Mouse (Mus musculus) cortical plate, adult 2 months (tissue): ENCODE measurements around the gene B4galt5. TPM values are rescaled to one million over a fixed set of nuclear protein-coding genes. Genes with fewer than 3 reads are reported as not detected.

Source experiments
- H3K27ac ChIP-seq: fragments of 200-500 bp; 2 replicates; pipeline ENCODE4 v1.5.1; 2012; ENCODE audit warnings: low read length, control low read depth, inconsistent platforms; ENCODE audit not compliant: insufficient read depth
- H3K4me1 ChIP-seq: fragments of 200-500 bp; 2 replicates; pipeline ENCODE4 v1.6.1; 2011; ENCODE audit warnings: low read length; ENCODE audit not compliant: control insufficient read depth, insufficient read depth
- H3K4me3 ChIP-seq: fragments of 200-500 bp; 2 replicates; pipeline ENCODE4 v1.5.1; 2011; ENCODE audit warnings: mild to moderate bottlenecking, low read length, control low read depth; ENCODE audit not compliant: insufficient read depth
- CTCF ChIP-seq: fragments of 200-500 bp; IDR thresholded peaks from 2 replicates; pipeline ENCODE4 v1.5.1; 2011; ENCODE audit warnings: mild to moderate bottlenecking, control low read depth, low read length; ENCODE audit not compliant: insufficient read depth; ENCODE audit errors: extremely low read depth
- POLR2A ChIP-seq: fragments of 200-500 bp; IDR thresholded peaks from 2 replicates; pipeline ENCODE4 v1.6.1; 2011; ENCODE audit warnings: mild to moderate bottlenecking, low read length, control low read depth; ENCODE audit not compliant: insufficient read depth; ENCODE audit errors: extremely low read depth
- polyA plus RNA-seq: library from polyadenylated mRNA; depleted of rRNA; stranded (reverse); fragments of >200 nt; gene quantifications from 2 replicates; pipeline ENCODE4 v1.2.3, GENCODE M21; 2012; rRNA removed

B4galt5 gene
- polyA plus RNA-seq, 1 experiment = 35.3 TPM

- Histone ChIP-seq H3K4me3 (no peak overlapping the region), H3K4me1 (no peaks in the 10 kb centered on the region), H3K27ac (no peak overlapping the region)
- TF ChIP-seq CTCF = no peak
Measured at GRCm38 (mm10) chr2:167250003-167250735, 98.8 kb downstream of the B4galt5 start.

GRCm38 (mm10) chr2:167249591-167249990 lies 99.4 kb downstream of the B4galt5 start:
- TF ChIP-seq POLR2A (no peak), CTCF (no peak)

More at GRCm38 (mm10) chr2:167249591-167249990, 99.4 kb downstream of the B4galt5 start:
- Histone ChIP-seq H3K4me1 (no peaks in the 10 kb centered on the region), H3K27ac (no peak overlapping the region), H3K4me3 (no peak overlapping the region)

Other genes starting within 250 kb of the B4galt5 start
- 63.5 and 68.7 TPM in 2 replicates for gene Kcnb1, start 159.0 kb downstream of the B4galt5 start, polyA plus RNA-seq
- 2.0 and 2.1 TPM in 2 replicates for gene Ptgis, start 108.6 kb downstream of the B4galt5 start, polyA plus RNA-seq
- 37.9 and 42.1 TPM in 2 replicates for gene Slc9a8, start 72.5 kb upstream of the B4galt5 start, polyA plus RNA-seq
- gene Rnf114, start 143.5 kb upstream of the B4galt5 start, polyA plus RNA-seq = 98.0 and 102 TPM in 2 replicates
- 62.9 and 63.2 TPM in 2 replicates for gene Spata2, start 143.7 kb upstream of the B4galt5 start, polyA plus RNA-seq
- gene Snai1, start 189.0 kb upstream of the B4galt5 start, polyA plus RNA-seq = 1.4 and 1.8 TPM in 2 replicates